Mouse (Mus musculus) midbrain, embryonic 10.5 days (tissue): ENCODE measurements at regions not wholly inside any gene's neighbourhood (a gene's known extent, or its start where the extent isn't known, plus 50 kb on each side); places are given as distances from the start of the nearest gene placed in this dataset.
A peak's percentile ranks its signal among the peaks of the same experiment; 100 is the strongest.

Source experiments
- DNase-seq: peaks from one replicate; pipeline ENCODE4 v3.0.0-alpha.2; 2017; ENCODE audit warnings: low spot score
- H3K27ac ChIP-seq: fragments of 300-500 bp; sonication (generic); replicated peaks from 2 replicates; pipeline ENCODE4 v1.5.1; 2016; ENCODE audit warnings: mild to moderate bottlenecking
- H3K27me3 ChIP-seq: fragments of 300-500 bp; sonication (generic); 2 replicates; pipeline ENCODE4 v1.6.1; 2016; ENCODE audit warnings: low read depth, mild to moderate bottlenecking; ENCODE audit not compliant: poor library complexity, severe bottlenecking
- H3K36me3 ChIP-seq: fragments of 300-500 bp; sonication (generic); 2 replicates; pipeline ENCODE4 v1.6.1; 2016; ENCODE audit warnings: mild to moderate bottlenecking, moderate library complexity
- H3K4me1 ChIP-seq: fragments of 300-500 bp; sonication (generic); 2 replicates; pipeline ENCODE4 v1.6.1; 2016
- H3K4me3 ChIP-seq: fragments of 300-500 bp; sonication (generic); 2 replicates; pipeline ENCODE4 v1.5.1; 2016; ENCODE audit warnings: mild to moderate bottlenecking, moderate library complexity
- H3K9me3 ChIP-seq: fragments of 300-500 bp; sonication (generic); replicated peaks from 2 replicates; pipeline ENCODE4 v1.6.1; 2016; ENCODE audit warnings: mild to moderate bottlenecking
- WGBS: fragments of 180-500 bp; shearing (Covaris S2); methylation state at CpG from one replicate; pipeline ENCODE4 v1.1.7; 2016; 5-methylcytosine and 5-hydroxymethylcytosine counted together

DNA sequence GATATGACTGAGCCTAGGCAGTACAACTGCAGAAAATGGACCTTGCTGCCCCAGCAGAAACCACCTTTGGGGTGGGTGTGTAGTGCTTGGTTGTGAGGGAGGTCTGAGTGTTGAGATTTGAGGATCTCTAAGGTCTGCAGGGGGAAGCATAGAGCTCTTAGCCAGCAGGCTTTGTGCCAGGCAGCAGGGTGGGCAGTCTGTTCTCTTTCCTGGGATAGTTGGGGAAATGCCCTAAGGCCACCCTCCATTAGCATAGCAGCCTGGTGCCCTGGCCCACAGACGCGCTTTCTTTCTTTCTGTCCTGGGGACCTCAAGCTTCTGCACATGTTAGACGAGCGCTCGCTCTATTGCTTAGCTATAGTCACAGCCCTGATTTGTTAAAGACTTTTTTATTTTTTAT, 91.4 kb upstream of the Eef2kmt start:
- DNase-seq: no peak
- peaks cover 4% of the 10 kb centered on the region; the same call in 1 of the 2 replicates for H3K27me3 ChIP-seq
- no peaks in the 10 kb centered on the region for H3K9me3 ChIP-seq
- H3K4me1 ChIP-seq: peaks cover 8% of the 10 kb centered on the region
- WGBS: 93% methylated on average over 5 of the region's 5 CpGs
- H3K27ac ChIP-seq: no peak overlapping the region
- no peaks in the 10 kb centered on the region for H3K36me3 ChIP-seq
- H3K4me3 ChIP-seq: no peak overlapping the region

GRCm38 (mm10) chr16:5342326-5342725, 86.5 kb upstream of the Eef2kmt start:
- DNase-seq: no peak
- 92% methylated on average over 6 of the region's 6 CpGs for WGBS

GRCm38 (mm10) chr16:5316271-5316670, 60.5 kb upstream of the Eef2kmt start:
- Histone ChIP-seq H3K9me3 (no peaks in the 10 kb centered on the region), H3K4me1 (no peaks in the 10 kb centered on the region), H3K4me3 (no peak overlapping the region), H3K27me3 (no peaks in the 10 kb centered on the region; the same call in 1 of the 2 replicates), H3K36me3 (no peaks in the 10 kb centered on the region), H3K27ac (no peak overlapping the region)
- DNase-seq: no peak
- 79% methylated on average over 1 of the region's 1 CpGs for WGBS

More at GRCm38 (mm10) chr16:5342326-5342725, 86.5 kb upstream of the Eef2kmt start:
- H3K27ac ChIP-seq: no peak overlapping the region
- no peak overlapping the region for H3K4me3 ChIP-seq
- H3K36me3 ChIP-seq: no peaks in the 10 kb centered on the region
- H3K9me3 ChIP-seq: no peaks in the 10 kb centered on the region
- H3K4me1 ChIP-seq: no peaks in the 10 kb centered on the region
- no peaks in the 10 kb centered on the region for H3K27me3 ChIP-seq

DNA sequence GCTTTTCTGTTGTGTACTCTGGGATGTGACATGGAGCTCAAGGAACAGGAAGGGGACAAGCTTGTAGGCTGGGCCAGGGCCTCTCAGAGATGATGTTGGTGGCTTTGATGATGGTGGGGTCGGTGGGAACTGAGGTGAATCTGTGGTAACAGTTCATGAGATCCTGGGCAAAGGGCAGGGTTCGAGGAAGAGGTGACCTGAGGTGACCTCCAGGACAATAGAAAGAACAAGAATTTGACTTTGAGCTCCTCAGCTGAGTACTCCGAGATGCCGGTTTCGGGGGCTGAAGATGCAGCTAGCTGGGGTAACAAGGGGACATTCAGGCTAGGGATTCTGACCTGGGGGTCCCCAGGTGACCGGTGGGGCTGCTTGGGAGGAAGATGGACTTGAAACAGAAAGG, 57.5 kb upstream of the Eef2kmt start:
- Histone ChIP-seq H3K27me3 (peaks cover 11% of the 10 kb centered on the region), H3K9me3 (no peaks in the 10 kb centered on the region), H3K27ac (no peak overlapping the region), H3K36me3 (no peaks in the 10 kb centered on the region), H3K4me3 (no peak overlapping the region), H3K4me1 (no peaks in the 10 kb centered on the region)
- DNase-seq: no peak
- WGBS: 75% methylated on average over 6 of the region's 6 CpGs

DNA sequence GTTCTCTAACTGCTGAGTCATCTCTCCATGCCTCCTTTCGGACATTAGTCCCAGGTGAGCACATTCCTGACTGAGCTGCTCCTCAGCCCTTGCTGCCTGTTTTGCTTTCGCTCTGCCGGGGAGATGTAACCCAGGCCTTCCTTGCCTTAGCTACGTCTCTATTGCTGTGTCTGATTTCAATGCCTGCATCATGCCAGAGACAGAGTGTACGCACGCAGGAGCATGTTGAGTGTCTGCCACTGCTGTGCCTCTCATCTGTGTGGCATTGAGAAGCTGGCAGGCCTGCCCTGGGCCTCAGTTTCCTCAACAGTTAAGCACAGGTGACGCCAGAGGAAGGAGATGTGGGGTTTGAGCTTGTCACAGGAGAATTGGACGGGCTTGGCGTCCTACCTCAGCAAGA, 55.7 kb upstream of the Eef2kmt start:
- 83% methylated on average over 9 of the region's 9 CpGs for WGBS
- peaks cover 26% of the 10 kb centered on the region for H3K27me3 ChIP-seq

GRCm38 (mm10) chr16:5310736-5311135, 55.0 kb upstream of the Eef2kmt start:
- peaks cover 10% of the 10 kb centered on the region for H3K4me1 ChIP-seq
- H3K27ac ChIP-seq: no peak overlapping the region
- 90% methylated on average over 10 of the region's 10 CpGs for WGBS
- peaks cover 26% of the 10 kb centered on the region for H3K27me3 ChIP-seq
- H3K36me3 ChIP-seq: no peaks in the 10 kb centered on the region
- no peaks in the 10 kb centered on the region for H3K9me3 ChIP-seq
- no peak overlapping the region for H3K4me3 ChIP-seq
- DNase-seq: no peak

More for the DNA sequence above, 55.7 kb upstream of the Eef2kmt start:
- H3K36me3 ChIP-seq: no peaks in the 10 kb centered on the region
- no peak for DNase-seq
- peaks cover 10% of the 10 kb centered on the region for H3K4me1 ChIP-seq
- no peak overlapping the region for H3K27ac ChIP-seq
- H3K4me3 ChIP-seq: no peak overlapping the region
- no peaks in the 10 kb centered on the region for H3K9me3 ChIP-seq

GRCm38 (mm10) chr16:5307761-5308160, 52.0 kb upstream of the Eef2kmt start:
- Histone ChIP-seq H3K27me3 (peaks cover 29% of the 10 kb centered on the region), H3K9me3 (no peaks in the 10 kb centered on the region), H3K4me1 (peaks cover 10% of the 10 kb centered on the region), H3K36me3 (no peaks in the 10 kb centered on the region), H3K4me3 (0 out of 2 replicates have a peak overlapping the region, but pooled peaks have one; percentile 55), H3K27ac (no peak overlapping the region)
- WGBS: 84% methylated on average over 7 of the region's 7 CpGs
- no peak for DNase-seq

- Histone ChIP-seq H3K27ac (peak overlapping the region; percentile 76), H3K4me1 (peaks cover 10% of the 10 kb centered on the region), H3K27me3 (peaks cover 29% of the 10 kb centered on the region), H3K9me3 (no peaks in the 10 kb centered on the region), H3K4me3 (peak overlapping the region; percentile 55), H3K36me3 (no peaks in the 10 kb centered on the region)
- WGBS: 63% methylated on average over 7 of the region's 7 CpGs
- DNase-seq: no peak
These were observed 51.4 kb upstream of the Eef2kmt start for GRCm38 (mm10) chr16:5307249-5307605.

GRCm38 (mm10) chr16:5306588-5307248, 50.9 kb upstream of the Eef2kmt start:
- DNase-seq: peak; percentile 95
- H3K4me3 ChIP-seq: peak overlapping the region; percentile 55
- peak overlapping the region; percentile 76 for H3K27ac ChIP-seq

More at GRCm38 (mm10) chr16:5306588-5307248, 50.9 kb upstream of the Eef2kmt start:
- H3K27me3 ChIP-seq: peaks cover 29% of the 10 kb centered on the region
- peaks cover 10% of the 10 kb centered on the region for H3K4me1 ChIP-seq
- H3K9me3 ChIP-seq: no peaks in the 10 kb centered on the region
- WGBS: 1% methylated on average over 36 of the region's 36 CpGs
- no peaks in the 10 kb centered on the region for H3K36me3 ChIP-seq
